Mouse (Mus musculus): ENCODE results near the gene B4galnt1. TPM values are rescaled to one million over a fixed set of nuclear protein-coding genes. Genes with fewer than 3 reads are reported as not detected.

B4galnt1 gene
- total and polyA plus RNA-seq, 3 experiments = 24.6 to 66.0 (median 65.8) TPM

GRCm38 (mm10) chr10:127186451-127186850 lies 21.4 kb downstream of the B4galnt1 start:
- peaks cover 2 to 20% of the 10 kb centered on the region in 2 experiments; a peak in 3 of 4 replicates for H3K4me1 ChIP-seq (ENCODE audit: control insufficient read depth in 1 of 2, insufficient read depth in 2 of 2, low read length in 2 of 2)
- no peaks in the 10 kb centered on the region for H3K27me3 ChIP-seq (ENCODE audit: control insufficient read depth in 1 of 2, insufficient read depth in 2 of 2, low read length in 2 of 2)

GRCm38 (mm10) chr10:127187371-127188078 lies 22.5 kb downstream of the B4galnt1 start:
- TF ChIP-seq GABPA (IDR thresholded peaks at IDR 0.05; ENCODE audit: low read depth, low read length) (no peak), SIN3A (IDR thresholded peaks at IDR 0.05; ENCODE audit: low read length) (no peak), SMC3 (IDR thresholded peaks at IDR 0.05; ENCODE audit: low read depth, low read length) (no peak), USF2 (IDR thresholded peaks at IDR 0.05; ENCODE audit: borderline replicate concordance in 1 of 2, insufficient read depth in 1 of 2, low read depth in 1 of 2, low read length in 2 of 2) (no peak), MAZ (IDR thresholded peaks at IDR 0.05; ENCODE audit: low read depth, low read length) (0 out of 2 replicates have a peak, but pooled peaks have one; percentile 26)
- peaks cover 2 to 27% of the 10 kb centered on the region in 2 experiments; a peak in 3 of 4 replicates for H3K4me1 ChIP-seq (ENCODE audit: control insufficient read depth in 1 of 2, insufficient read depth in 2 of 2, low read length in 2 of 2)
- no peak overlapping the region for H3K27ac ChIP-seq (ENCODE audit: control insufficient read depth, low read depth, low read length)
- H3K9ac ChIP-seq (ENCODE audit: control insufficient read depth, low read depth, low read length, poor library complexity, severe bottlenecking) = peak overlapping the region; percentile 88
- no peak for DNase-seq (ENCODE audit: low read depth, low spot score)
- H3K36me3 ChIP-seq (ENCODE audit: control insufficient read depth in 1 of 2, insufficient read depth in 2 of 2, low read length in 2 of 2) = peaks cover 0 to 20% of the 10 kb centered on the region in 2 experiments; a peak in 2 of 4 replicates
- H3K4me3 ChIP-seq (ENCODE audit: control insufficient read depth in 1 of 2, insufficient read depth in 1 of 2, low read depth in 2 of 2, low read length in 2 of 2) = peak overlapping the region; percentile 35 to 96; a peak in 2 of 4 replicates
- H3K79me2 ChIP-seq (ENCODE audit: control insufficient read depth, insufficient read depth, low read length, poor library complexity) = peaks cover 7% of the 10 kb centered on the region; the same call in 1 of the 2 replicates
- no peaks in the 10 kb centered on the region for H3K27me3 ChIP-seq (ENCODE audit: control insufficient read depth in 1 of 2, insufficient read depth in 2 of 2, low read length in 2 of 2)
- no peaks in the 10 kb centered on the region for H3K9me3 ChIP-seq (replicated peaks; ENCODE audit: insufficient read depth, low read length)

More at GRCm38 (mm10) chr10:127186451-127186850, 21.4 kb downstream of the B4galnt1 start:
- Histone ChIP-seq H3K9ac (ENCODE audit: control insufficient read depth, low read depth, low read length, poor library complexity, severe bottlenecking) (no peak overlapping the region), H3K36me3 (ENCODE audit: control insufficient read depth in 1 of 2, insufficient read depth in 2 of 2, low read length in 2 of 2) (peaks cover 0 to 14% of the 10 kb centered on the region in 2 experiments; a peak in 2 of 4 replicates), H3K4me3 (ENCODE audit: control insufficient read depth in 1 of 2, insufficient read depth in 1 of 2, low read depth in 2 of 2, low read length in 2 of 2) (no peak overlapping the region), H3K27ac (ENCODE audit: control insufficient read depth, low read depth, low read length) (no peak overlapping the region), H3K9me3 (replicated peaks; ENCODE audit: insufficient read depth, low read length) (no peaks in the 10 kb centered on the region), H3K79me2 (ENCODE audit: control insufficient read depth, insufficient read depth, low read length, poor library complexity) (peaks cover 7% of the 10 kb centered on the region; the same call in 1 of the 2 replicates)
- peak; percentile 69 for DNase-seq (ENCODE audit: low read depth, low spot score)
- peak; percentile 83 for TF ChIP-seq ZC3H11A (IDR thresholded peaks at IDR 0.05; ENCODE audit: low read depth, low read length)
- TF ChIP-seq MAX (IDR thresholded peaks at IDR 0.05; ENCODE audit: low read length) = no peak
- peak; percentile 80 for TF ChIP-seq SMC3 (IDR thresholded peaks at IDR 0.05; ENCODE audit: low read depth, low read length)
- peak; percentile 53; the same call in 1 of the 2 replicates for TF ChIP-seq MYC (IDR thresholded peaks at IDR 0.05; ENCODE audit: low read depth, low read length)
- TF ChIP-seq ETS1 (IDR thresholded peaks at IDR 0.05; ENCODE audit: low read depth, low read length) = no peak
- TF ChIP-seq USF1 (IDR thresholded peaks at IDR 0.05; ENCODE audit: low read depth, low read length) = peak; percentile 89
- peak; percentile 39 to 83 (median 62); a peak in 5 of 6 replicates for TF ChIP-seq CTCF (IDR thresholded peaks at IDR 0.05 in 2 of 3, conservative IDR thresholded peaks at IDR 0.05 in 1 of 3; ENCODE audit: control insufficient read depth in 1 of 3, insufficient read depth in 1 of 3, low read depth in 2 of 3, low read length in 3 of 3, poor library complexity in 1 of 3, severe bottlenecking in 1 of 3)
- no peak for TF ChIP-seq NELFE (IDR thresholded peaks at IDR 0.05; ENCODE audit: low read depth, low read length)
- TF ChIP-seq RAD21 (IDR thresholded peaks at IDR 0.05; ENCODE audit: low read depth, low read length) = peak; percentile 85

All from MEL (cell line).